Mouse (Mus musculus) retina, embryonic 14.5 days (tissue): Measurements from ENCODE around the gene Fam104a.
A peak's percentile ranks its signal among the peaks of the same experiment; 100 is the strongest.

ENCODE experiments used
- DNase-seq: peaks from one replicate; pipeline ENCODE4 v3.0.0-alpha.2; 2015; ENCODE audit warnings: low spot score

Gene Fam104a

GRCm38 (mm10) chr11:113703758-113704157 lies 19.8 kb upstream of the Fam104a start:
- peak; percentile 89 for DNase-seq

- no peak for DNase-seq
Observed at GRCm38 (mm10) chr11:113699643-113700042, 15.7 kb upstream of the Fam104a start.

GRCm38 (mm10) chr11:113698013-113698545 lies 14.1 kb upstream of the Fam104a start:
- DNase-seq: no peak

- DNase-seq: peak; percentile 46
Observed at GRCm38 (mm10) chr11:113697571-113697970, 13.6 kb upstream of the Fam104a start.

GRCm38 (mm10) chr11:113691851-113692250 lies 7.9 kb upstream of the Fam104a start:
- no peak for DNase-seq

GRCm38 (mm10) chr11:113691318-113691717 lies 7.4 kb upstream of the Fam104a start:
- no peak for DNase-seq

- DNase-seq: no peak
Observed at GRCm38 (mm10) chr11:113690506-113690905, 6.6 kb upstream of the Fam104a start.

- peak; percentile 46 for DNase-seq
Observed at GRCm38 (mm10) chr11:113687031-113687430, 3.1 kb upstream of the Fam104a start.

GRCm38 (mm10) chr11:113684707-113685426 lies 912 bp upstream of the Fam104a start:
- no peak for DNase-seq

- DNase-seq: no peak
Observed at GRCm38 (mm10) chr11:113683627-113683956, 363 bp downstream of the Fam104a start.

- peak; percentile 73 for DNase-seq
Observed at GRCm38 (mm10) chr11:113682897-113683626, 893 bp downstream of the Fam104a start.

- no peak for DNase-seq
Observed at GRCm38 (mm10) chr11:113681979-113682378, 2.0 kb downstream of the Fam104a start.

- DNase-seq: no peak
Observed at GRCm38 (mm10) chr11:113680954-113681353, 3.0 kb downstream of the Fam104a start.

- DNase-seq: no peak
Observed at GRCm38 (mm10) chr11:113678373-113678772, 5.6 kb downstream of the Fam104a start.

GRCm38 (mm10) chr11:113677378-113677777 lies 6.6 kb downstream of the Fam104a start:
- DNase-seq: no peak

- no peak for DNase-seq
Observed at GRCm38 (mm10) chr11:113676847-113677246, 7.1 kb downstream of the Fam104a start.

GRCm38 (mm10) chr11:113674595-113674994 lies 9.4 kb downstream of the Fam104a start:
- no peak for DNase-seq

GRCm38 (mm10) chr11:113673614-113674013 lies 10.3 kb downstream of the Fam104a start:
- no peak for DNase-seq

- no peak for DNase-seq
Observed at GRCm38 (mm10) chr11:113669711-113670110, 14.2 kb downstream of the Fam104a start.

- DNase-seq: no peak
Observed at GRCm38 (mm10) chr11:113668857-113669256, 15.1 kb downstream of the Fam104a start.

GRCm38 (mm10) chr11:113667704-113668103 lies 16.3 kb downstream of the Fam104a start:
- DNase-seq: no peak

GRCm38 (mm10) chr11:113667122-113667521 lies 16.8 kb downstream of the Fam104a start:
- DNase-seq: no peak

GRCm38 (mm10) chr11:113666648-113667047 lies 17.3 kb downstream of the Fam104a start:
- DNase-seq: no peak
